Mouse (Mus musculus): ENCODE results near the gene Pom121. TPM values are rescaled to one million over a fixed set of nuclear protein-coding genes. Genes with fewer than 3 reads are reported as not detected.

Pom121 gene
- total RNA-seq (2021): 10 to 100 TPM; 10.0 to 10.9 TPM
- long read RNA-seq, experiment 1, full-length matches to known transcripts: 2 of 11 reads
- long read RNA-seq, experiment 1, partial matches to known transcripts: 9 of 11 reads
- long read RNA-seq, experiment 1, other reads (novel, unspliced or antisense): 0 of 11 reads
- long read RNA-seq, experiment 2, full-length matches to known transcripts: 3 of 5 reads
- long read RNA-seq, experiment 2, partial matches to known transcripts: 2 of 5 reads
- long read RNA-seq, experiment 2, other reads (novel, unspliced or antisense): 0 of 5 reads

- peak; percentile 75 for DNase-seq (ENCODE audit: low spot score)
These were observed at the start of gene Pom121 for GRCm38 (mm10) chr5:135394004-135394823. TSS of gene Pom121 (minus strand) at chr5:135394546.

- DNase-seq (ENCODE audit: low spot score): no peak
These were observed 48.1 kb upstream of the Pom121 start for GRCm38 (mm10) chr5:135442430-135442829.

GRCm38 (mm10) chr5:135435039-135435438 is 40.7 kb upstream of the Pom121 start:
- no peak for DNase-seq (ENCODE audit: low spot score)

GRCm38 (mm10) chr5:135433861-135434260 is 39.5 kb upstream of the Pom121 start:
- DNase-seq (ENCODE audit: low spot score): no peak

- DNase-seq (ENCODE audit: low spot score): no peak
These were observed 36.8 kb upstream of the Pom121 start for GRCm38 (mm10) chr5:135431111-135431510.

- no peak for DNase-seq (ENCODE audit: low spot score)
These were observed 34.4 kb upstream of the Pom121 start for GRCm38 (mm10) chr5:135428786-135429185.

GRCm38 (mm10) chr5:135410266-135410665 is 15.9 kb upstream of the Pom121 start:
- DNase-seq (ENCODE audit: low spot score): no peak

GRCm38 (mm10) chr5:135408114-135408513 is 13.8 kb upstream of the Pom121 start:
- DNase-seq (ENCODE audit: low spot score): no peak

- DNase-seq (ENCODE audit: low spot score): no peak
These were observed 11.1 kb upstream of the Pom121 start for GRCm38 (mm10) chr5:135405437-135405836.

- no peak for DNase-seq (ENCODE audit: low spot score)
These were observed 10.3 kb upstream of the Pom121 start for GRCm38 (mm10) chr5:135404623-135405022.

- DNase-seq (ENCODE audit: low spot score): peak; percentile 79
These were observed 5.9 kb upstream of the Pom121 start for GRCm38 (mm10) chr5:135400244-135400643.

- DNase-seq (ENCODE audit: low spot score): no peak
These were observed 5.0 kb upstream of the Pom121 start for GRCm38 (mm10) chr5:135399382-135399781.

GRCm38 (mm10) chr5:135395826-135396225 is 1.5 kb upstream of the Pom121 start:
- peak; percentile 23 for DNase-seq (ENCODE audit: low spot score)

- no peak for DNase-seq (ENCODE audit: low spot score)
These were observed 10.6 kb downstream of the Pom121 start for GRCm38 (mm10) chr5:135383771-135384170.

GRCm38 (mm10) chr5:135382746-135383145 is 11.6 kb downstream of the Pom121 start:
- no peak for DNase-seq (ENCODE audit: low spot score)

GRCm38 (mm10) chr5:135381356-135381925 is 12.9 kb downstream of the Pom121 start:
- DNase-seq (ENCODE audit: low spot score): no peak

GRCm38 (mm10) chr5:135380681-135381080 is 13.7 kb downstream of the Pom121 start:
- no peak for DNase-seq (ENCODE audit: low spot score)

- DNase-seq (ENCODE audit: low spot score): no peak
These were observed 18.0 kb downstream of the Pom121 start for GRCm38 (mm10) chr5:135376341-135376740.

GRCm38 (mm10) chr5:135375167-135375566 is 19.2 kb downstream of the Pom121 start:
- DNase-seq (ENCODE audit: low spot score): no peak

GRCm38 (mm10) chr5:135373601-135374000 is 20.7 kb downstream of the Pom121 start:
- DNase-seq (ENCODE audit: low spot score): no peak

- DNase-seq (ENCODE audit: low spot score): no peak
These were observed 23.2 kb downstream of the Pom121 start for GRCm38 (mm10) chr5:135371195-135371594.
